Mouse (Mus musculus): ENCODE measurements around the gene Cdh26. TPM values are rescaled to one million over a fixed set of nuclear protein-coding genes. Genes with fewer than 3 reads are reported as not detected.

Cdh26 gene
- polyA plus RNA-seq, 1 experiment from 2014 or later: 0.54 TPM

- 86% methylated on average over 1 of the region's 1 CpGs for WGBS
- H3K4me3 ChIP-seq (ENCODE audit: low read depth, low read length): no peak overlapping the region
- no peak for ATAC-seq (ENCODE audit: low FRiP score)
These were observed 92.5 kb downstream of the Cdh26 start for GRCm38 (mm10) chr2:178522786-178523185.

GRCm38 (mm10) chr2:178526776-178527175, 96.4 kb downstream of the Cdh26 start:
- Histone ChIP-seq H3K4me3 (ENCODE audit: low read depth, low read length) (no peak overlapping the region), H3K4me2 (replicated peaks; ENCODE audit: low read depth, low read length) (no peak overlapping the region), H3K9ac (ENCODE audit: low read depth, low read length) (no peak overlapping the region), H3K4me1 (replicated peaks; ENCODE audit: control insufficient read depth, insufficient read depth, low read length) (no peaks in the 10 kb centered on the region), H3K9me3 (ENCODE audit: control insufficient read depth, low read length) (no peaks in the 10 kb centered on the region), H3K27ac (ENCODE audit: low read depth, low read length) (no peak overlapping the region), H3K36me3 (ENCODE audit: control insufficient read depth, insufficient read depth, low read length) (no peaks in the 10 kb centered on the region), H3K27me3 (ENCODE audit: control insufficient read depth, insufficient read depth, low read length) (no peaks in the 10 kb centered on the region)
- WGBS: 79% methylated on average over 6 of the region's 6 CpGs
- DNase-seq (ENCODE audit: low spot score): no peak
- no peak for ATAC-seq (ENCODE audit: low FRiP score)

More at GRCm38 (mm10) chr2:178522786-178523185, 92.5 kb downstream of the Cdh26 start:
- Histone ChIP-seq H3K27ac (ENCODE audit: low read depth, low read length) (no peak overlapping the region), H3K9me3 (ENCODE audit: control insufficient read depth, low read length) (no peaks in the 10 kb centered on the region), H3K4me1 (replicated peaks; ENCODE audit: control insufficient read depth, insufficient read depth, low read length) (no peaks in the 10 kb centered on the region), H3K36me3 (ENCODE audit: control insufficient read depth, insufficient read depth, low read length) (no peaks in the 10 kb centered on the region), H3K4me2 (replicated peaks; ENCODE audit: low read depth, low read length) (no peak overlapping the region), H3K27me3 (ENCODE audit: control insufficient read depth, insufficient read depth, low read length) (no peaks in the 10 kb centered on the region), H3K9ac (ENCODE audit: low read depth, low read length) (no peak overlapping the region)
- no peak for DNase-seq (ENCODE audit: low spot score)

- Histone ChIP-seq H3K27ac (ENCODE audit: low read depth, low read length) (no peak overlapping the region), H3K27me3 (ENCODE audit: control insufficient read depth, insufficient read depth, low read length) (no peaks in the 10 kb centered on the region), H3K9ac (ENCODE audit: low read depth, low read length) (no peak overlapping the region), H3K4me2 (replicated peaks; ENCODE audit: low read depth, low read length) (no peak overlapping the region), H3K36me3 (ENCODE audit: control insufficient read depth, insufficient read depth, low read length) (no peaks in the 10 kb centered on the region), H3K9me3 (ENCODE audit: control insufficient read depth, low read length) (no peaks in the 10 kb centered on the region), H3K4me3 (ENCODE audit: low read depth, low read length) (no peak overlapping the region), H3K4me1 (replicated peaks; ENCODE audit: control insufficient read depth, insufficient read depth, low read length) (no peaks in the 10 kb centered on the region)
- no peak for ATAC-seq (ENCODE audit: low FRiP score)
- no peak for DNase-seq (ENCODE audit: low spot score)
- 75% methylated on average over 5 of the region's 5 CpGs for WGBS
These were observed 100.9 kb downstream of the Cdh26 start for GRCm38 (mm10) chr2:178531226-178531625.

- 90% methylated on average over 4 of the region's 4 CpGs for WGBS
- Histone ChIP-seq H3K9ac (ENCODE audit: low read depth, low read length) (no peak overlapping the region), H3K27me3 (ENCODE audit: control insufficient read depth, insufficient read depth, low read length) (no peaks in the 10 kb centered on the region), H3K9me3 (ENCODE audit: control insufficient read depth, low read length) (no peaks in the 10 kb centered on the region), H3K4me3 (ENCODE audit: low read depth, low read length) (no peak overlapping the region), H3K4me1 (replicated peaks; ENCODE audit: control insufficient read depth, insufficient read depth, low read length) (no peaks in the 10 kb centered on the region), H3K27ac (ENCODE audit: low read depth, low read length) (no peak overlapping the region), H3K36me3 (ENCODE audit: control insufficient read depth, insufficient read depth, low read length) (no peaks in the 10 kb centered on the region), H3K4me2 (replicated peaks; ENCODE audit: low read depth, low read length) (no peak overlapping the region)
- ATAC-seq (ENCODE audit: low FRiP score): no peak
- no peak for DNase-seq (ENCODE audit: low spot score)
These were observed 106.2 kb downstream of the Cdh26 start for GRCm38 (mm10) chr2:178536574-178536973.

Other genes starting within 250 kb of the Cdh26 start
- 0.12 and 0.15 TPM in 2 replicates for gene Sycp2, start 22.8 kb upstream of the Cdh26 start, polyA plus RNA-seq (2014; fragmentation: Nextera tagmentation; extraction: Ambion mirVana)
- gene Ppp1r3d, start 16.1 kb upstream of the Cdh26 start, polyA plus RNA-seq (2014; fragmentation: Nextera tagmentation; extraction: Ambion mirVana): 1.3 and 2.3 TPM in 2 replicates
- 3.4 and 4.6 TPM in 2 replicates for gene Fam217b, start 16.0 kb upstream of the Cdh26 start, polyA plus RNA-seq (2014; fragmentation: Nextera tagmentation; extraction: Ambion mirVana)

All from hindbrain, embryonic 11.5 days (tissue).